Mouse (Mus musculus) spleen, adult 2 months (tissue): ENCODE measurements around the gene Kif23. TPM values are rescaled to one million over a fixed set of nuclear protein-coding genes. Genes with fewer than 3 reads are reported as not detected.

Source experiments
- DNase-seq, 2 experiments: peaks; one replicate each; pipeline versions ENCODE4 v3.0.0 to v3.0.0-alpha.2; 2012 to 2021; ENCODE audit warnings: low spot score in 2 of 2, low read depth in 1 of 2
- H3K27ac ChIP-seq: fragments of 200-500 bp; 2 replicates; pipeline ENCODE4 v1.5.1; 2012; ENCODE audit warnings: low read length, inconsistent platforms; ENCODE audit not compliant: insufficient read depth
- H3K27me3 ChIP-seq: fragments of 200-500 bp; 2 replicates; pipeline ENCODE4 v1.6.1; 2012; ENCODE audit warnings: mild to moderate bottlenecking, moderate library complexity, low read length, inconsistent platforms; ENCODE audit not compliant: control insufficient read depth, insufficient read depth
- H3K36me3 ChIP-seq: fragments of 200-500 bp; 2 replicates; pipeline ENCODE4 v1.6.1; 2012; ENCODE audit warnings: mild to moderate bottlenecking, low read length, inconsistent platforms; ENCODE audit not compliant: control insufficient read depth, insufficient read depth
- H3K4me1 ChIP-seq: fragments of 200-500 bp; 2 replicates; pipeline ENCODE4 v1.6.1; 2011; ENCODE audit warnings: inconsistent platforms; ENCODE audit not compliant: control insufficient read depth, insufficient read depth, insufficient read length
- H3K4me3 ChIP-seq: fragments of 200-500 bp; 2 replicates; pipeline ENCODE4 v1.5.1; 2011; ENCODE audit warnings: mild to moderate bottlenecking, inconsistent platforms; ENCODE audit not compliant: insufficient read depth, insufficient read length; ENCODE audit errors: extremely low read depth
- CTCF ChIP-seq: fragments of 200-500 bp; IDR thresholded peaks from 2 replicates; pipeline ENCODE4 v1.5.1; 2011; ENCODE audit warnings: mild to moderate bottlenecking, inconsistent platforms; ENCODE audit not compliant: insufficient read depth, insufficient read length, insufficient replicate concordance; ENCODE audit errors: extremely low read depth
- POLR2A ChIP-seq: fragments of 200-500 bp; IDR thresholded peaks from 2 replicates; pipeline ENCODE4 v1.6.1; 2011; ENCODE audit warnings: low read depth, low read length, inconsistent platforms
- WGBS: fragments of 180-500 bp; shearing (Covaris S2); methylation state at CpG from one replicate; pipeline ENCODE4 v1.1.7; 2018; 5-methylcytosine and 5-hydroxymethylcytosine counted together
- polyA plus RNA-seq: library from polyadenylated mRNA; depleted of rRNA; stranded (reverse); fragments of >200 nt; gene quantifications from 2 replicates; pipeline ENCODE4 v1.2.3, GENCODE M21; 2012

Gene Kif23
- polyA plus RNA-seq, 1 experiment = 4.6 TPM

DNA sequence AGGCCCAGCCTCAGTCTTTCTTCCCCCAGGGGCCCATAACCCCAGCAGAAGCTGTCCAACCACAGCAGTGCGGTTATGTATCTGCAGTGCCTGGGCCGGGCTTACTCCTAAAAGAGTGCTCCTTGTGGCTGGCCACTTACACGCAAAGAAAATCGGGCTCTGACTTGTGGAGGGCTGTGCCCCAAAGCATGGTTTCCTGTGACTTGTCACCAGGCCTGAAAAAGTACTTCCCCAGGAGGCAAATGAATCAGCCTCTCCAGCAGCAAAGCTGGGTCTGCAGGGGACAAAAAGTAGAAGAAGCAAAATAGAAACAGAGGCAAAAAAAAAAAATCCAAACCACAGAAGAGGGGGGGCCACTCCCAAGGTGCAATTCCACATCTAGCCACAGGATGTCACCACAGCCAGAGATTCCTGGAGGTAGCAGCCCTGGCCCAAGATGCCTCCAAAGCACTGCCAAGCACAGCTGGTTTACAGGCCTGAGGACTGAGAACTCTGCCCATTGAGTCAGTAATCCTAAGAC is 18.9 kb upstream of the Kif23 start:
- TF ChIP-seq POLR2A (no peak), CTCF (peak; percentile 66; the same call in 1 of the 2 replicates)
- Histone ChIP-seq H3K27me3 (no peaks in the 10 kb centered on the region), H3K4me1 (peaks cover 23% of the 10 kb centered on the region; the same call in 1 of the 2 replicates), H3K27ac (peak overlapping the region; percentile 26), H3K4me3 (no peak overlapping the region), H3K36me3 (no peaks in the 10 kb centered on the region)
- 4% methylated on average over 4 of the region's 4 CpGs for WGBS
- DNase-seq = peak; percentile 61 to 73

DNA sequence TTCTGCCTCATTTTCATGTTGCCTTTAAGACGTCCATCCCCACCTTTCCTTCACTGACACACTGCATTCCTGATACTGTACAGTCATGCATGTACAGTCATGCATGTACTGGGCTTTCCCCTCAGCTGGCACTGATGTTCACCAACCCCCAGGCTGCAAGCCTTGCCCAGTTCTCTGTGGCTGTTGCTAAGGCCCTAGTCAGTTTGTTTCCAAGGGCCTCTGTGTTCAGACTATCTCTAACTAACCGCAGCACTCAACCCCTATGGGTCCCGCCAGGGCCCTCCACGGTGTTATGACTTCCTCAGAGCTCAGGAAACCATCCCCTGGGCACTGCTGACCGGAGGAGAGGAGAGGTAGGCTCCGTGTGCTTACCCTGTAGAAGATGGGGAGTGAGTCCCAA is 16.8 kb upstream of the Kif23 start:
- H3K4me3 ChIP-seq = no peak overlapping the region
- no peak overlapping the region for H3K27ac ChIP-seq
- TF ChIP-seq POLR2A = no peak
- no peak for TF ChIP-seq CTCF
- WGBS = 25% methylated on average over 6 of the region's 6 CpGs
- no peak for DNase-seq
- H3K27me3 ChIP-seq = no peaks in the 10 kb centered on the region
- H3K4me1 ChIP-seq = peaks cover 23% of the 10 kb centered on the region; the same call in 1 of the 2 replicates
- no peaks in the 10 kb centered on the region for H3K36me3 ChIP-seq

DNA sequence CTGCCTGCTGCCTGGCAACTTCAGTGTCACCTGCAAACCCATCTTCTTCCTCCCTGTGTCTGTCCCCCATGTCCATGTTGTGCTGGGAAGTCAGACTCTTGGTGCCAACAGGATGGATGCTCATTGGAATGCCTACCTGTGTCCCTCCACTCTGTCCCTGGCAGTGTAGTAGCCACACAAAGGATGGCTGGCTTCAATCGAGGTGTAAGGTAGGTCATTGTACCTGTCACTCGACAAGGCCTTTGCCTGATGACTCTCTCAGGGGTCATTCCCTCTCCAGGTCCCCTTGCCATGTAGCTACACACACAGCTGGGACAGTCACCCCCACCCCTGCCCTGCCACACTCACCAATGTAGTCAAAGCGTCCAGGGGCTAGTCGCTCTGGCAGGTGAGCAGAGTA is 14.6 kb upstream of the Kif23 start:
- H3K27me3 ChIP-seq = no peaks in the 10 kb centered on the region
- peaks cover 23% of the 10 kb centered on the region; the same call in 1 of the 2 replicates for H3K4me1 ChIP-seq
- H3K36me3 ChIP-seq = no peaks in the 10 kb centered on the region
- TF ChIP-seq CTCF (no peak), POLR2A (no peak)
- H3K4me3 ChIP-seq = no peak overlapping the region
- WGBS = 83% methylated on average over 4 of the region's 4 CpGs
- 0 out of 2 replicates have a peak overlapping the region, but pooled peaks have one; percentile 20 for H3K27ac ChIP-seq
- no peak for DNase-seq

DNA sequence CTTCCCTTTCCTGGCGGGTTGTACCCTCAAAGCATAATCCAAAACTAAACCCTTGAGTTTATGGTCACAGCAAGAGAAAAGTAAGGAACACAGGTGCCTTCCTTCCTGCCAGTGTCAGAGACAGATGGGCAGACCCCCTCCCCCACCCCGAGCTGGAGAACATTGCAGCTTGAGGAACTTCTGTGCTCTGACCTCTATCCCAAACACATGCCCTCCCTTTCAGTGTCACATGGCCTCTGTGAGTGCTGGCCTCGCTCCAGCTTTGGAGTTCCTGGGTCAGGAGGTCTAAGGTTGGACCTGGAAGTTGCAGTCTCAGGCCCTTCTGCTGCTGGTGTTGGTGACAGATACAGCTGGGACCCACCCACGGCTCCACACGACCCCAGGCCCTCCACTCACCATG is 14.2 kb upstream of the Kif23 start:
- no peak for TF ChIP-seq POLR2A
- TF ChIP-seq CTCF = no peak
- H3K27ac ChIP-seq = 0 out of 2 replicates have a peak overlapping the region, but pooled peaks have one; percentile 20
- no peaks in the 10 kb centered on the region for H3K36me3 ChIP-seq
- DNase-seq = no peak
- WGBS = 18% methylated on average over 5 of the region's 5 CpGs
- no peak overlapping the region for H3K4me3 ChIP-seq
- no peaks in the 10 kb centered on the region for H3K27me3 ChIP-seq
- peaks cover 23% of the 10 kb centered on the region; the same call in 1 of the 2 replicates for H3K4me1 ChIP-seq

DNA sequence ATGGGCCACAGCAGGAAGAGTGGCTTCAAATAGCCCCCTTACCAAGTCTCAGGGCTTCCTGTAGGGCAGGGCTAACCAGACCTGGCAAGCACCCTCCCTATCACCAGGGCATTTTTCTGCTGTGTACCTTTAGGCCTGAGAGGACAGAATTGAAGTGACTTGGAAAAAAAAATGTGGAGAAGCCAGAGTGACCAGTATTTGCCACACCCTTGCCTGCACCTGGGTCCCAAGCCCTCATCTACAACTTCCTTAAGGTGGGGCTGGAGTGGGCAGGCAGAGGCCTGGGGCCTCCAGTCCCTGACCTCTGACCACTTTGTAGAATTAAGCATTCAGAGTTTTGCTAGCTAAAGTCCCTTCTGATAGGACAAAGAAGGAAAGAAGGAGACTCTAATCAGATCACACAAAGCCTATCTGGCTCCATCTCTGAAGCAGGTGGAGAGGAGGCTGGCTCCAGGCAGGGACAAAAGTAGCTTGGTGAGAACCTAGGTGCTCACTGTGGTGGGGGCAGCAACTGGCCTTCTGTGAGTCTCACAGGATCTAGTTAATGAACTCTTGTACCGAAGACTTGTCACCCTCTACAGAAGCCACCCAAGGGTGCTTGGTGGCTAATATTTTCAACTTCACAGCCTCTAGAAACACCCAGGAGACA is 13.5 kb upstream of the Kif23 start:
- no peak for DNase-seq
- peaks cover 18% of the 10 kb centered on the region; the same call in 1 of the 2 replicates for H3K4me1 ChIP-seq
- no peak overlapping the region for H3K27ac ChIP-seq

DNA sequence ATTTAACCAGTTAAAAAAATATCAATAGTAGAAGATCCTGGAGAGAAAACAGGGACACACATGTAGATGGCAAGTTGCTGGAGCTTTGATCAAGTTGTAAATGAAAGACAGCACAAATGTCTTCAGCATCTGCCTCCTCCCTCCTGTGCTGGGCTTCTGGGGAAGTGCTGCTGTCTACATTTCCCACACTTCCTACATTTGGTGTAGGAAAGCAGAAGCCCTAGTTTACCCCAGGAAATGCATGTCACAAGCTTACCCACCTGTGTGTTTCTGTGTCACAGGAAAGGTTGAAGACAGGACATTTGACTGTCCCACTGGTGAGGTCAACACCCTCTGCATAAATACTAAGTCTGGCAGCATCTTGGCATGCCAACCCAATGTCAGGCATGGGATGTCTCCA is 8.1 kb upstream of the Kif23 start:
- Histone ChIP-seq H3K27ac (peak overlapping the region; percentile 15; the same call in 1 of the 2 replicates), H3K4me3 (no peak overlapping the region), H3K27me3 (no peaks in the 10 kb centered on the region), H3K4me1 (no peaks in the 10 kb centered on the region; the same call in 1 of the 2 replicates), H3K36me3 (no peaks in the 10 kb centered on the region)
- DNase-seq = no peak
- TF ChIP-seq CTCF (no peak), POLR2A (no peak)

More for the DNA sequence above, 13.5 kb upstream of the Kif23 start:
- no peaks in the 10 kb centered on the region for H3K36me3 ChIP-seq
- WGBS = 19% methylated on average over 1 of the region's 1 CpGs
- H3K27me3 ChIP-seq = no peaks in the 10 kb centered on the region
- H3K4me3 ChIP-seq = no peak overlapping the region
- no peak for TF ChIP-seq POLR2A
- no peak for TF ChIP-seq CTCF

DNA sequence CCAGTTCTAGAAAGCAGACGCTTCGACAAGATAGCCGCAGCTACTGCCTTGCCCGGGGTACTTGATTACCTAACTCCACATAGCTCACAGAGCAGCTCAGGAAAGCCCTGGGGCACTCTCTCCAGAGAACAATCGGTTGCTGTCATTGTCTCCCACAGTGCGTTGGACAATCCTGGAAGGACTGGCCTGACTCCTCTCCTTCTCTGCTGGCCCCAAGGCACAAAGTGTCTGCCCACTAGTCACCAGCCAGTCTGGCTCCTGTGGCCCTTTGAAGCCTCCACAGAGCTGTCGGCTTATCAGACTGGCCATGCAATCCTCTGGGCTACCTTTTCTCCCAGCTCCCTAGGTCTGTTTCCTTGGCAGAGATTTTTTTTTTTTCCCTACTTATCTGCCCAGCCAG is 5.7 kb upstream of the Kif23 start:
- H3K36me3 ChIP-seq = no peaks in the 10 kb centered on the region
- H3K4me1 ChIP-seq = no peaks in the 10 kb centered on the region; the same call in 1 of the 2 replicates
- H3K27me3 ChIP-seq = no peaks in the 10 kb centered on the region
- TF ChIP-seq POLR2A (no peak), CTCF (no peak)
- no peak for DNase-seq
- 90% methylated on average over 7 of the region's 7 CpGs for WGBS
- H3K4me3 ChIP-seq = no peak overlapping the region
- H3K27ac ChIP-seq = no peak overlapping the region
